Mouse (Mus musculus) left cerebral cortex, postnatal 36 days (tissue): ENCODE measurements around the gene Oxa1l. TPM values are rescaled to one million over a fixed set of nuclear protein-coding genes. Genes with fewer than 3 reads are reported as not detected.
A peak's percentile ranks its signal among the peaks of the same experiment; 100 is the strongest.

Source experiments
- DNase-seq, 2 experiments: peaks; one replicate each; pipeline ENCODE4 v3.0.0; 2021 to 2022; ENCODE audit warnings: low spot score in 2 of 2, mixed read lengths in 1 of 2
- intact Hi-C: fragments of 180-260 bp; cut with DNase I; formaldehyde crosslinking; loops from one replicate; pipeline ENCODE4 v1.15.1; 2025
- total RNA-seq, 2 experiments: library from RNA; stranded (reverse); gene quantifications; 2 replicates each; pipeline ENCODE4 v1.2.3; 2021

Gene Oxa1l
- total RNA-seq, 2 experiments from 2014 or later = 52.2 to 52.3 TPM

DNA sequence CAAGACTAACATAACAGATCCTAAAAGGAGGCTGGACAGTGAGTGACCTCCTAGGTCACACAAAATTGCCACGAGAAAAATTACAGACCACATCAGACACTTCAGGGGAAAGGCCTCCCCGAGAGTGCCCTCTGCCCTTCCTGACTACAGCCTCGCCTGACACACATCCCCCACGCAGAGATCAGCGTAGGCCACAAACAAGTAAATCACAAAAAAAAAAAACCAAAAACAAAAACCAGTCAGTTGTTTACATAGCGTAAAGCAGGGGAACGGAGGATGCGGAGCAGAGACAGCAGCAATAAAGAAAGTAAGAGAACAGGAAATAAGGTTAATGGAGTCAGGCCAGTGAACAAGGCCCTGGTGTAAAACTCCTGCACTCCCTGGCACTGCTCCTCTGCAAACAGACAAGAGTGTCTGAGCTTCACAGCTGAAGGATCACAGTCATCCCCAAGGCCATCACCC lies 38.3 kb downstream of the Oxa1l start:
- intact Hi-C loops = no loop called here

DNA sequence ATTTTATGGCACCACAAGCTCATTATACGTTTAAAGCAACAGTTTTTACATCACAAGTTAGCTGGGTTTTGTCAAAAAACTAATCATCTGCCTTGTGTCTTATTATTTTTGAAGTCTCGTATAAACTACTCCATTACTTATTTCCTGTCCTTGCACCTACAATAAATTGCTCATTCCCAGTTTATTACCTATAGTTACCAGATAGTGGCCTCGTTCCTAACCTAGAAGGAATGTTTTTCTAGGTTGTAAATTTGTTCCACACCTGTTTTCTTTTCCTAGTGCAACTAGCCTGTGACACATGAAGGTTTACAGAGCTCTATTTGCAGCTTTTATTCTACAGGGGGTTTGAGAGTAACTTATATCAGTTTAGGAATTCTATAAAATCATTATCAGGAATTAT lies 41.1 kb downstream of the Oxa1l start:
- intact Hi-C loops = no loop called here
- DNase-seq = no peak

More for the DNA sequence above, 38.3 kb downstream of the Oxa1l start:
- no peak for DNase-seq

DNA sequence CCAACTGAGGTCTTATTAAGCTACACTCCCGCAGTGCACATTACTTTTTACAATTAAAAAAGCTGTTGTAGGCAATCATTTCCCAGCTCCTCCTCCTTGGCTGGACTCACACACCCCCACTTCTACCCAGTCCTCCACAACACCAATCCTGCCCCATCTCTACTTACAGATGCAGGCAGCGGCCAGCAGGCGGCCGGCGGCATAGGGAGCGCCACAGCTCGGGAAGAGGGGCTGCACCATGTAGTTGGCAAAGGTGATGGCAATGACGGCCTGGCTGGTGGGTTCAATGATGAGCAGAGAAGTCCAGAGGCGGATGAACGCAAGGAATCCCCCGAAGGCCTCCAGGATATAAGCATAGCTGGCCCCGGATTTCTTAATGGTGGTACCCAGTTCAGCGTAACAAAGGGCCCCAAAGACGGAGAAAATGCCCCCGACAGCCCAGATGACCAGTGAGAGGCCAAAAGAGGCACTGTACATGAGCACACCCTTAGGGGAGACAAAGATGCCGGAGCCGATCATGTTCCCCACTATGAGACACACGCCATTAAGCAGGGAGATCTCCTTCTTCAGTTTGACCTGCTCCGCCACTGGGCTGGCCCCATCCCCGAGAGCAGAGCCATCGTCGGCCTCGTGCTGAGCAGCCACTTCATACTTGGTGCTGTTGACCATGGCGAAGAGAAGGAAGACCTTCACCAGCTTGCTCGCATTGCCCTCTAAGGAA lies 47.9 kb downstream of the Oxa1l start:
- intact Hi-C loops = no loop called here
- DNase-seq = no peak

GRCm38 (mm10) chr14:54409057-54409645 lies 48.5 kb downstream of the Oxa1l start:
- DNase-seq = no peak
- intact Hi-C loops = no loop called here

DNA sequence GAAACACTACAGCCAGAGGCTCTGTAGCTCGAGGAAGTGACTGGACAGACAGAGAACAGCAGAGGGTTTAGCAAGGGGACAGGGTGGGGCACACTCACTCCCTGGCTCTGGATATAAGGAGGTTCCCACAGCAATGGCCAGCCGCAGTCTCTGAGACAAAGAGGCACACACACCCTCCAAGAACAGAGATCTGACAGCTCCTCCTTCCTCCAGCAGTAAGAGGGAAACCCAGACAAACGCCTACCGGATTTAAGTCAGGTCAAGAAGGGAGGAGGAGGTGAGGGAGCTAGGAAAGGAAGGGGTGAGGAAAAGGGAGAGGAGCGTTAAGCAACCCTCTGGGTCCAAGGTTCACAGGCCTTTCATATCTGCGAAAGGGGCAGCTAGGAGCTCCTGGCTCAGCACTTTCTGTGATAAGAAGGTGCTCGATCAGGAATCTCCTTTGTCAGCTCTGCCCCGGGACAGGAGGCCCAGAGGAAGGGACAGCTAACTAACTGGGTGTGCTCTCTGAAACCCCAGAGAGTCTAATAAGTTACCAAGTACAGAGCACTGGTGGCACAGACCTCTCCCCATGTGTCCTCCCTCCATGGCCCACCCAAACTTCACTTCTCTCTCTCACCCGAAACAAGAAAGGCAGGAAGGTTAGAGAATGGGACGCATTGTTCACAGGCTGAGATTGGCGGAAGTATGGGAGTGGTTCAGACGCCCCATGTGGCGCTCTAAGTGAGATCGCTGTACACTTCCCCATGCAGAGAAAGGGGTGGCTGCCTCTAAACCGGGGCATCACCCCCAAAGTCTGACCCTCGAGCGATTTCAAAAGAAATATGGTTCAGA lies 49.6 kb downstream of the Oxa1l start:
- DNase-seq = no peak
- intact Hi-C loops = loop anchor here (5.0 kb wide), 3 partner anchors 33 to 183 kb away; no protein-coding TSS in a partner anchor

GRCm38 (mm10) chr14:54412000-54412576 lies 51.5 kb downstream of the Oxa1l start:
- DNase-seq = no peak
- intact Hi-C loops = loop anchor here (5.0 kb wide), 3 partner anchors 35 to 185 kb away; no protein-coding TSS in a partner anchor

DNA sequence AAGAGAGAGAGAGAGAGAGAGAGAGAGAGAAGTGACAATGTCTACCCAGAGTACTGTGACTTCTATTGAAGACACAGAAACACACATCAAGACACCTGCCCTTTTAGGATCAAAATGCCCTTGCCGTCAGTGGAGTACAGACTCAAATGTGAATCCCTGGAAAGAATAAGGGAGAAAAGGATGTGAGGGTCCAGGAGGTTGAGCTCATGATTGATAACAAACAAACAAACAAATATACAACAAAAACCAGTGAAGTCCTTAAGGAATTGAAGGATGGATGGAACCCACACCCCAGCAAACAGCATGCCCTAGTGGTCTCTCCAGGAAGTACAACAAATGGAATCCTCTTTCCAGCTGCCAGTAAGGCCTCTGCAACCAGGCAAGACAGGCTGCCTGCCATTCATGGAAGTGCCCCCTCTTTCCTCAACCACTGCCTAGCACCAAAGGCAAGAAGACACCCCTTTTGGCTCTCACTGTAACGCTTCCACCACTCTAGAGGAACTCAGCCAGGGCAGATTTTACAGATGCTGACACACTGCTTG lies 52.1 kb downstream of the Oxa1l start:
- intact Hi-C loops = loop anchor here (5.0 kb wide), 3 partner anchors 35 to 185 kb away; no protein-coding TSS in a partner anchor

DNA sequence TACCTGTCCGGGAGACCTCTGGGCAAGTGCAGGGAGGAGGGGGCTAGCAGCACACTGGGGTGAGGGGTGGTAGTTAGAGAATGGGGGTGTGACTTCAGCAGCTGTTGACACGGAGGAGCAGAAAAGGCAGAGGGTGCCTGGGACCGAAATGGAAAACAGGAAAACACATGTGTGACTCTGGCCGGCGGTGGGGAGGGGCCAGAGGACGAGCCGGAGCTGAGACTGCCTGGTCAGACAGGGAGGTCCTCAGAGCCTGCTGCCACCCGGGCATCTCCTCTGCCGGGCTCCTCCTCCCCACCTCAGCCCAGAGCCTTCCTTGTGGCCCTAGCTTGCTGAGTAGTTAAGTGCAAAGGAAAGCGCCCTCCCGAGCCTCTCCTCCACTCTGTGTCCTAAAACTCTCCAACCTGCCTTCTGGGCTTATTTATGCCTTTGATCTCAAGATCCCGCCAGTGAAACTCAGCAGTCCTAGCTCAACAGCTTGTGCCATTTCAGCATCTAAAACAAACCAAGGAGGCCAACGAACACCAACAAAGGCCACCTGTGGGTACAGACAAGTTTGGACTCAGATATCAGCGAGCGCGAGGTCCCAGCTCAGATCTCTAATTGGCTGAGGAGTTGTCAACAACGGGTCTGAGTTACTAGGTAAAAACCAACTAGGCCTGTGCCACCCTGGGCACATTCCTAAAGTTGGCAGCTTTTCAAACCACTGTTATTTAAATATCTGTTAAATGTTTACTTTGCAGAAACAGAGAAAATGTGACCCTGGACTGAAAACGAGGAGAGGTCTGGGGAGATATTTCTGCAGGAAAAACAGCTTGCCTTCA lies 53.5 kb downstream of the Oxa1l start:
- intact Hi-C loops = loop anchor here (5.0 kb wide), 3 partner anchors 37 to 187 kb away; no protein-coding TSS in a partner anchor
- no peak for DNase-seq

More for the DNA sequence above, 52.1 kb downstream of the Oxa1l start:
- DNase-seq = peak in 1 of 2 experiments; percentile 35

- intact Hi-C loops = no loop called here
- DNase-seq = no peak
Measured at GRCm38 (mm10) chr14:54415241-54416020, 54.8 kb downstream of the Oxa1l start.

GRCm38 (mm10) chr14:54416229-54416775 lies 55.7 kb downstream of the Oxa1l start:
- intact Hi-C loops = no loop called here
- DNase-seq = no peak

DNA sequence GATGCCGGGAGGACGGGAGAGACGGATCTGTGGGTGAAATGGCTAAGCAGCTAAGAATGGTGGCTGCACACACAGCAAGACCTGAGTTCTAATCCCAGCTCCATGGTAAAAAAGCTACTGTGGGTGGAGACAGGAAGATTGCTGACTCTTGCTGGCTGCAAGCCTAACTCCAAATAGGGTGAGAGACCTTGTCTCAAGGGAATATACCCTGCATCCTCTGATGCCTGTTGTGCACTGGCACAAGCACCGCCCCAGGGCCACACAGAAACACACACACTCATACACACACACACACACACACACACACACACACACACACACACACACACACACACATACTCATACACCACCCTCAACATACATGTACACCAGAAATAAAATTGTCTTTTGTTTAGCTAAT lies 56.2 kb downstream of the Oxa1l start:
- no peak for DNase-seq
- intact Hi-C loops = no loop called here

GRCm38 (mm10) chr14:54417623-54418081 lies 57.0 kb downstream of the Oxa1l start, which contains the start of gene Slc7a7:
Gene Slc7a7 (minus strand): TSS chr14:54417780.
- DNase-seq = no peak
- intact Hi-C loops = no loop called here

Other genes starting within 250 kb of the Oxa1l start
- 100 to 1,000 TPM; 114 to 126 TPM for gene Dad1, start 106.7 kb upstream of the Oxa1l start, total RNA-seq
- 10 to 100 TPM; 45.9 to 53.4 TPM for gene Abhd4, start 106.6 kb upstream of the Oxa1l start, total RNA-seq
- gene Olfr49, start 75.9 kb upstream of the Oxa1l start, total RNA-seq = not detected
- gene Slc7a7, start 56.9 kb downstream of the Oxa1l start, total RNA-seq = 1 to 10 TPM; 1.9 TPM
- 10 to 100 TPM; 84.6 to 88.0 TPM for gene Mrpl52, start 66.1 kb downstream of the Oxa1l start, total RNA-seq
- 10 to 100 TPM in 1 of 2 experiments, 1 to 10 TPM in 1; 7.2 to 10.8 TPM for gene Mmp14, start 70.8 kb downstream of the Oxa1l start, total RNA-seq
- gene Lrp10, start 103.3 kb downstream of the Oxa1l start, total RNA-seq = 10 to 100 TPM; 24.1 to 24.4 TPM
- 1 to 10 TPM; 7.0 to 7.7 TPM for gene Rem2, start 115.3 kb downstream of the Oxa1l start, total RNA-seq
- 10 to 100 TPM; 47.7 to 58.0 TPM for gene Prmt5, start 156.7 kb downstream of the Oxa1l start, total RNA-seq
- gene Haus4, start 193.8 kb downstream of the Oxa1l start, total RNA-seq = 1 to 10 TPM; 1.6 to 4.7 TPM
- gene Ajuba, start 216.7 kb downstream of the Oxa1l start, total RNA-seq = 1 to 10 TPM; 1.5 to 2.0 TPM
- 1 to 10 TPM; 6.6 to 8.4 TPM for gene 4931414P19Rik, start 245.2 kb downstream of the Oxa1l start, total RNA-seq